Mouse (Mus musculus): Measurements from ENCODE around the gene Hist1h2bb. TPM values are rescaled to one million over a fixed set of nuclear protein-coding genes. Genes with fewer than 3 reads are reported as not detected.
"Not testable (repeated sequence)": the region's sequence is repeated elsewhere in the genome, so short reads cannot be mapped to it uniquely, and the experiment has no call there.

The Hist1h2bb gene
- polyA plus RNA-seq, 1 experiment from 2014 or later = 2.1 TPM

GRCm38 (mm10) chr13:23752067-23752741, 5.7 kb downstream of the Hist1h2bb start, which contains the start of gene Hist1h3b:
Hist1h3b (plus strand) TSS chr13:23752267.
- ATAC-seq (ENCODE audit: insufficient number of reproducible peaks, low FRiP score, low TSS enrichment, low read depth) = peak; percentile 84
- Histone ChIP-seq H3K27ac (replicated peaks) (peak within 1 kb of the TSS; percentile 94), H3K4me2 (replicated peaks) (peak within 1 kb of the TSS; percentile 67), H3K4me1 (peaks cover 20% of the 10 kb centered on the region), H3K4me3 (replicated peaks) (peak within 1 kb of the TSS; percentile 45)
- not testable (repeated sequence) for H3K9ac ChIP-seq; H3K9me3 ChIP-seq (replicated peaks); H3K36me3 ChIP-seq; H3K27me3 ChIP-seq
- under 1% methylated on average over 18 of the region's 47 CpGs for WGBS

- Histone ChIP-seq H3K27me3 (no peaks in the 10 kb centered on the region), H3K27ac (replicated peaks) (peak overlapping the region; percentile 40), H3K4me1 (peaks cover 20% of the 10 kb centered on the region), H3K9me3 (replicated peaks) (no peaks in the 10 kb centered on the region), H3K9ac (no peak overlapping the region), H3K4me2 (replicated peaks) (peak overlapping the region; percentile 51), H3K4me3 (replicated peaks) (peak overlapping the region; percentile 32), H3K36me3 (no peaks in the 10 kb centered on the region)
- ATAC-seq (ENCODE audit: insufficient number of reproducible peaks, low FRiP score, low TSS enrichment, low read depth) = no peak
- 2% methylated on average over 6 of the region's 6 CpGs for WGBS
Measured at GRCm38 (mm10) chr13:23752742-23753172, 6.2 kb downstream of the Hist1h2bb start.

- peaks cover 12% of the 10 kb centered on the region; the same call in 1 of the 2 replicates for H3K4me1 ChIP-seq
- H3K4me2 ChIP-seq (replicated peaks) = peak overlapping the region; percentile 51; the same call in 1 of the 2 replicates
- 45% methylated on average over 4 of the region's 4 CpGs for WGBS
- no peak for ATAC-seq (ENCODE audit: insufficient number of reproducible peaks, low FRiP score, low TSS enrichment, low read depth)
- peak overlapping the region; percentile 32; the same call in 1 of the 2 replicates for H3K4me3 ChIP-seq (replicated peaks)
- H3K9ac ChIP-seq = no peak overlapping the region
- no peaks in the 10 kb centered on the region for H3K36me3 ChIP-seq
- peak overlapping the region; percentile 31; the same call in 1 of the 2 replicates for H3K27ac ChIP-seq (replicated peaks)
- H3K9me3 ChIP-seq (replicated peaks) = no peaks in the 10 kb centered on the region
- H3K27me3 ChIP-seq = no peaks in the 10 kb centered on the region
Measured at GRCm38 (mm10) chr13:23753314-23754078, 7.0 kb downstream of the Hist1h2bb start.

- no peak overlapping the region for H3K27ac ChIP-seq (replicated peaks)
Measured at GRCm38 (mm10) chr13:23755000-23755399, 8.5 kb downstream of the Hist1h2bb start.

GRCm38 (mm10) chr13:23756790-23757189, 10.3 kb downstream of the Hist1h2bb start, which contains the start of gene Hist1h4b:
Hist1h4b (plus strand) TSS chr13:23757013.
- Histone ChIP-seq H3K27ac (replicated peaks) (peak within 1 kb of the TSS; percentile 92), H3K27me3 (no peaks in the 10 kb centered on the region), H3K36me3 (no peaks in the 10 kb centered on the region), H3K4me2 (replicated peaks) (peak within 1 kb of the TSS; percentile 60), H3K9ac (0 out of 2 replicates have a peak within 1 kb of the TSS, but pooled peaks have one; percentile 23), H3K4me1 (peaks cover 23% of the 10 kb centered on the region; the same call in 1 of the 2 replicates), H3K4me3 (replicated peaks) (peak within 1 kb of the TSS; percentile 41), H3K9me3 (replicated peaks) (no peaks in the 10 kb centered on the region)
- WGBS = under 1% methylated on average over 19 of the region's 22 CpGs
- ATAC-seq (ENCODE audit: insufficient number of reproducible peaks, low FRiP score, low TSS enrichment, low read depth) = peak; percentile 82

More at GRCm38 (mm10) chr13:23755000-23755399, 8.5 kb downstream of the Hist1h2bb start:
- Histone ChIP-seq H3K4me3 (replicated peaks) (no peak overlapping the region), H3K4me1 (peaks cover 12% of the 10 kb centered on the region; the same call in 1 of the 2 replicates), H3K9ac (no peak overlapping the region), H3K9me3 (replicated peaks) (no peaks in the 10 kb centered on the region), H3K4me2 (replicated peaks) (no peak overlapping the region), H3K36me3 (no peaks in the 10 kb centered on the region), H3K27me3 (no peaks in the 10 kb centered on the region)
- ATAC-seq (ENCODE audit: insufficient number of reproducible peaks, low FRiP score, low TSS enrichment, low read depth) = no peak

- 2% methylated on average over 16 of the region's 23 CpGs for WGBS
- H3K27ac ChIP-seq (replicated peaks) = peak overlapping the region; percentile 92
- 0 out of 2 replicates have a peak overlapping the region, but pooled peaks have one; percentile 23 for H3K9ac ChIP-seq
- H3K36me3 ChIP-seq = no peaks in the 10 kb centered on the region
- H3K9me3 ChIP-seq (replicated peaks) = no peaks in the 10 kb centered on the region
- H3K4me2 ChIP-seq (replicated peaks) = peak overlapping the region; percentile 60
- H3K4me1 ChIP-seq = peaks cover 23% of the 10 kb centered on the region; the same call in 1 of the 2 replicates
- H3K27me3 ChIP-seq = no peaks in the 10 kb centered on the region
- peak overlapping the region; percentile 41 for H3K4me3 ChIP-seq (replicated peaks)
- ATAC-seq (ENCODE audit: insufficient number of reproducible peaks, low FRiP score, low TSS enrichment, low read depth) = no peak
Measured at GRCm38 (mm10) chr13:23757211-23757773, 10.8 kb downstream of the Hist1h2bb start.

- no peak for ATAC-seq (ENCODE audit: insufficient number of reproducible peaks, low FRiP score, low TSS enrichment, low read depth)
- Histone ChIP-seq H3K4me3 (replicated peaks) (peak overlapping the region; percentile 41; the same call in 1 of the 2 replicates), H3K4me2 (replicated peaks) (peak overlapping the region; percentile 60; the same call in 1 of the 2 replicates), H3K9ac (no peak overlapping the region), H3K4me1 (peaks cover 19% of the 10 kb centered on the region; the same call in 1 of the 2 replicates), H3K36me3 (no peaks in the 10 kb centered on the region), H3K9me3 (replicated peaks) (no peaks in the 10 kb centered on the region), H3K27me3 (no peaks in the 10 kb centered on the region), H3K27ac (replicated peaks) (no peak overlapping the region)
- 51% methylated on average over 3 of the region's 3 CpGs for WGBS
Measured at GRCm38 (mm10) chr13:23757921-23758320, 11.4 kb downstream of the Hist1h2bb start.

- Histone ChIP-seq H3K27ac (replicated peaks) (no peak overlapping the region), H3K9me3 (replicated peaks) (no peaks in the 10 kb centered on the region), H3K9ac (no peak overlapping the region), H3K27me3 (no peaks in the 10 kb centered on the region), H3K4me1 (peaks cover 30% of the 10 kb centered on the region), H3K36me3 (no peaks in the 10 kb centered on the region), H3K4me2 (replicated peaks) (no peak overlapping the region), H3K4me3 (replicated peaks) (no peak overlapping the region)
- ATAC-seq (ENCODE audit: insufficient number of reproducible peaks, low FRiP score, low TSS enrichment, low read depth) = no peak
- WGBS = 73% methylated on average over 3 of the region's 3 CpGs
Measured at GRCm38 (mm10) chr13:23759251-23759771, 12.8 kb downstream of the Hist1h2bb start.

- Histone ChIP-seq H3K4me1 (peaks cover 36% of the 10 kb centered on the region), H3K4me3 (replicated peaks) (peak overlapping the region; percentile 58)
- 73% methylated on average over 1 of the region's 1 CpGs for WGBS
Measured at GRCm38 (mm10) chr13:23759916-23760239, 13.3 kb downstream of the Hist1h2bb start.

GRCm38 (mm10) chr13:23760240-23760971, 13.9 kb downstream of the Hist1h2bb start:
- ATAC-seq (ENCODE audit: insufficient number of reproducible peaks, low FRiP score, low TSS enrichment, low read depth) = no peak
- Histone ChIP-seq H3K9me3 (replicated peaks) (no peaks in the 10 kb centered on the region), H3K27me3 (no peaks in the 10 kb centered on the region), H3K4me1 (peaks cover 37% of the 10 kb centered on the region), H3K4me2 (replicated peaks) (peak overlapping the region; percentile 84), H3K9ac (peak overlapping the region; percentile 45), H3K36me3 (no peaks in the 10 kb centered on the region), H3K4me3 (replicated peaks) (peak overlapping the region; percentile 58), H3K27ac (replicated peaks) (peak overlapping the region; percentile 96)
- WGBS = 2% methylated on average over 21 of the region's 27 CpGs

More at GRCm38 (mm10) chr13:23759916-23760239, 13.3 kb downstream of the Hist1h2bb start:
- peak overlapping the region; percentile 96 for H3K27ac ChIP-seq (replicated peaks)
- H3K27me3 ChIP-seq = no peaks in the 10 kb centered on the region
- H3K4me2 ChIP-seq (replicated peaks) = peak overlapping the region; percentile 84
- H3K36me3 ChIP-seq = no peaks in the 10 kb centered on the region
- H3K9ac ChIP-seq = no peak overlapping the region
- no peak for ATAC-seq (ENCODE audit: insufficient number of reproducible peaks, low FRiP score, low TSS enrichment, low read depth)
- no peaks in the 10 kb centered on the region for H3K9me3 ChIP-seq (replicated peaks)
